Mouse (Mus musculus) E14TG2a.4 (cell line): ENCODE data around the gene Fzd7.

ENCODE experiments used
- CTCF ChIP-seq: conservative IDR thresholded peaks from 2 replicates; pipeline ENCODE4 v1.5.1; 2014; ENCODE audit warnings: low read length
- NANOG ChIP-seq: IDR thresholded peaks from 2 replicates; pipeline ENCODE4 v1.6.1; 2014; ENCODE audit warnings: borderline replicate concordance, low read length, mixed read lengths

- TF ChIP-seq CTCF (no peak), NANOG (no peak)
Measured at GRCm38 (mm10) chr1:59451584-59451983, 30.6 kb upstream of the Fzd7 start.
